Mouse (Mus musculus): ENCODE data around the gene Rps6kb2.

- TF ChIP-seq ZNF384 (IDR thresholded peaks at IDR 0.05; ENCODE audit: low read depth, low read length), result no peak
- TF ChIP-seq MAFK (IDR thresholded peaks at IDR 0.05; ENCODE audit: insufficient read depth, low read depth, low read length), result no peak
- no peak for TF ChIP-seq CHD2 (IDR thresholded peaks at IDR 0.05; ENCODE audit: low read depth, low read length)
- no peak for TF ChIP-seq HCFC1 (IDR thresholded peaks at IDR 0.05; ENCODE audit: borderline replicate concordance, insufficient read depth, low read length)
These were observed 23.7 kb downstream of the Rps6kb2 start, which contains the start of gene Gpr152 for GRCm38 (mm10) chr19:4139446-4139845.
